Mouse (Mus musculus) effector memory CD4-positive, alpha-beta T cell, adult 7 months (primary cell): Measurements from ENCODE around the gene Gadd45gip1. TPM values are rescaled to one million over a fixed set of nuclear protein-coding genes. Genes with fewer than 3 reads are reported as not detected.

Source experiments
- polyA plus RNA-seq: library from polyadenylated mRNA; unstranded; fragments of 100-300 nt; shearing (Covaris generic); gene quantifications from one replicate; pipeline ENCODE4 v1.2.1, GENCODE M21; 2017

Gene Gadd45gip1
- 23.3 TPM for polyA plus RNA-seq

GRCm38 (mm10) chr8:84831490-84831889 lies at the start of gene Gadd45gip1:
Gene Gadd45gip1 (plus strand): TSS chr8:84831522.

GRCm38 (mm10) chr8:84799999-84800831 lies 31.1 kb upstream of the Gadd45gip1 start, which contains the start of gene Nfix:
Gene Nfix (minus strand): TSS chr8:84800344.

GRCm38 (mm10) chr8:84822723-84823122 lies 8.6 kb upstream of the Gadd45gip1 start, which contains the start of gene Dand5:
Gene Dand5 (minus strand): TSS chr8:84822823.

GRCm38 (mm10) chr8:84840248-84840999 lies 9.1 kb downstream of the Gadd45gip1 start, which contains the start of gene Rad23a:
Gene Rad23a (minus strand): TSS chr8:84840665.

GRCm38 (mm10) chr8:84846722-84847572 lies 15.6 kb downstream of the Gadd45gip1 start, which contains the start of gene Calr:
Gene Calr (minus strand): TSS chr8:84846934.

GRCm38 (mm10) chr8:84856864-84857441 lies 25.6 kb downstream of the Gadd45gip1 start, which contains the start of gene Farsa:
Gene Farsa (plus strand): TSS chr8:84856989.

GRCm38 (mm10) chr8:84871376-84872308 lies 40.3 kb downstream of the Gadd45gip1 start, which contains the start of gene Syce2:
Gene Syce2 (plus strand): TSS chr8:84872111.

Other genes starting within 250 kb of the Gadd45gip1 start
- 936 TPM for gene Ier2, start 168.7 kb upstream of the Gadd45gip1 start, polyA plus RNA-seq
- 57.7 TPM for gene Trmt1, start 145.2 kb upstream of the Gadd45gip1 start, polyA plus RNA-seq
- gene Nacc1, start 143.7 kb upstream of the Gadd45gip1 start, polyA plus RNA-seq, result 15.1 TPM
- not detected for gene Lyl1, start 130.1 kb upstream of the Gadd45gip1 start, polyA plus RNA-seq
- gene G430095P16Rik, start 108.5 kb upstream of the Gadd45gip1 start, polyA plus RNA-seq, result 7.6 TPM
- 6.2 TPM for gene Nfix, start 31.2 kb upstream of the Gadd45gip1 start, polyA plus RNA-seq
- 2.1 TPM for gene Dand5, start 8.7 kb upstream of the Gadd45gip1 start, polyA plus RNA-seq
- 132 TPM for gene Rad23a, start 9.1 kb downstream of the Gadd45gip1 start, polyA plus RNA-seq
- 572 TPM for gene Calr, start 15.4 kb downstream of the Gadd45gip1 start, polyA plus RNA-seq
- gene Farsa, start 25.5 kb downstream of the Gadd45gip1 start, polyA plus RNA-seq, result 70.0 TPM
- gene Syce2, start 40.6 kb downstream of the Gadd45gip1 start, polyA plus RNA-seq, result 4.4 TPM
- 18.6 TPM for gene Gcdh, start 62.4 kb downstream of the Gadd45gip1 start, polyA plus RNA-seq
- not detected for gene Klf1, start 70.4 kb downstream of the Gadd45gip1 start, polyA plus RNA-seq
- gene Dnase2a, start 77.0 kb downstream of the Gadd45gip1 start, polyA plus RNA-seq, result 7.4 TPM
- gene Mast1, start 105.8 kb downstream of the Gadd45gip1 start, polyA plus RNA-seq, result 0.50 TPM
- not detected for gene Rtbdn, start 115.5 kb downstream of the Gadd45gip1 start, polyA plus RNA-seq
- not detected for gene Gm49661, start 137.9 kb downstream of the Gadd45gip1 start, polyA plus RNA-seq
- gene Prdx2, start 138.1 kb downstream of the Gadd45gip1 start, polyA plus RNA-seq, result 100 TPM
- gene Rnaseh2a, start 138.2 kb downstream of the Gadd45gip1 start, polyA plus RNA-seq, result 47.0 TPM
- 5,448 TPM for gene Junb, start 147.2 kb downstream of the Gadd45gip1 start, polyA plus RNA-seq
- 17.0 TPM for gene Hook2, start 159.1 kb downstream of the Gadd45gip1 start, polyA plus RNA-seq
- gene Best2, start 183.0 kb downstream of the Gadd45gip1 start, polyA plus RNA-seq, result not detected
- 27.0 TPM for gene Asna1, start 193.8 kb downstream of the Gadd45gip1 start, polyA plus RNA-seq
- gene Trir, start 195.3 kb downstream of the Gadd45gip1 start, polyA plus RNA-seq, result 176 TPM
- gene Tnpo2, start 205.4 kb downstream of the Gadd45gip1 start, polyA plus RNA-seq, result 27.4 TPM
- 4.4 TPM for gene Fbxw9, start 228.5 kb downstream of the Gadd45gip1 start, polyA plus RNA-seq
- gene Gm5741, start 236.5 kb downstream of the Gadd45gip1 start, polyA plus RNA-seq, result not detected
- gene Dhps, start 240.2 kb downstream of the Gadd45gip1 start, polyA plus RNA-seq, result 89.9 TPM
- gene Wdr83os, start 249.2 kb downstream of the Gadd45gip1 start, polyA plus RNA-seq, result 122 TPM
- 14.5 TPM for gene Wdr83, start 249.8 kb downstream of the Gadd45gip1 start, polyA plus RNA-seq